Mouse (Mus musculus) midbrain, embryonic 16.5 days (tissue): Measurements from ENCODE around the gene Slc12a8. TPM values are rescaled to one million over a fixed set of nuclear protein-coding genes. Genes with fewer than 3 reads are reported as not detected.

ENCODE experiments used
- ATAC-seq: fragments of 200-750 bp; cut with Nextera tagmentation; 2 replicates; pipeline ENCODE4 v1.8.0; 2017; ENCODE audit warnings: moderate TSS enrichment
- H3K27ac ChIP-seq: fragments of 300-500 bp; sonication (generic); 2 replicates; pipeline ENCODE4 v1.5.1; 2014; ENCODE audit warnings: mild to moderate bottlenecking, low read length, mixed read lengths
- H3K27me3 ChIP-seq: fragments of 300-500 bp; sonication (generic); 2 replicates; pipeline ENCODE4 v1.6.1; 2014; ENCODE audit warnings: low read depth, low read length, mixed read lengths; ENCODE audit not compliant: control insufficient read depth, insufficient read depth
- H3K36me3 ChIP-seq: fragments of 300-500 bp; sonication (generic); 2 replicates; pipeline ENCODE4 v1.6.1; 2014; ENCODE audit warnings: mild to moderate bottlenecking, low read length, moderate library complexity, mixed read lengths; ENCODE audit not compliant: control insufficient read depth, insufficient read depth
- H3K4me1 ChIP-seq: fragments of 300-500 bp; sonication (generic); 2 replicates; pipeline ENCODE4 v1.6.1; 2014; ENCODE audit warnings: mild to moderate bottlenecking, low read length, mixed read lengths; ENCODE audit not compliant: control insufficient read depth, insufficient read depth
- H3K4me2 ChIP-seq: fragments of 300-500 bp; sonication (generic); 2 replicates; pipeline ENCODE4 v1.6.1; 2014; ENCODE audit warnings: mild to moderate bottlenecking, low read length, mixed read lengths
- H3K4me3 ChIP-seq: fragments of 300-500 bp; sonication (generic); 2 replicates; pipeline ENCODE4 v1.5.1; 2014; ENCODE audit warnings: low read depth, mild to moderate bottlenecking, low read length, moderate library complexity, mixed read lengths
- H3K9ac ChIP-seq: fragments of 300-500 bp; sonication (generic); 2 replicates; pipeline ENCODE4 v1.6.1; 2014; ENCODE audit warnings: low read depth, low read length, mixed read lengths
- H3K9me3 ChIP-seq: fragments of 300-500 bp; sonication (generic); replicated peaks from 2 replicates; pipeline ENCODE4 v1.6.1; 2014; ENCODE audit warnings: mild to moderate bottlenecking, low read length, mixed read lengths; ENCODE audit not compliant: control insufficient read depth, poor library complexity, severe bottlenecking
- WGBS: fragments of 180-500 bp; shearing (Covaris S2); extraction: QIAGEN DNeasy Blood & Tissue Kit; methylation state at CpG from one replicate; pipeline ENCODE4 v1.1.7; 2014; 5-methylcytosine and 5-hydroxymethylcytosine counted together
- polyA plus RNA-seq: library from polyadenylated mRNA; unstranded; fragments of >200 nt; fragmentation: Nextera tagmentation; extraction: Ambion mirVana; gene quantifications from 2 replicates; pipeline ENCODE4 v1.2.1, GENCODE M21; 2015

Slc12a8 gene
- polyA plus RNA-seq, 1 experiment from 2014 or later, result 1.1 TPM

DNA sequence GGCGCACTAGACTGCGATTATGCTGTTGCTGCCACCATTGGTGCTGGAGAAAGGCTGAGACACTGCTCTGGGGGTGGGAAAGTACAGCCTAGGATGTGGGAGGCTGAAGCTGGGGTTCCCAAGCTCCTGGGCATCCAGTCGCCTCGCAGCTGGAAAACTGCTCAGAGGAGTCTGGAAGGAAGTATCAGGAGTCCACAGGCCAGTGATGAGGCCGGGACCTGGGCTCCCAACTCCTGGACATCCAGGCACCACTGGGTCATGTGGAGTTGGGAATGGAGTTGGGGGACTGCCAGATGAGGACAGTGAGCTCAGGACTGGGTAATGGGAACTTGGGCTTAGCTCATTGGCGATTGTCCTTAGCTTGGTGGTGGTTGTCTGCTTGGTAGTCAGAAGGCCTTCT lies 136.0 kb downstream of the Slc12a8 start:
- H3K9ac ChIP-seq, result no peak overlapping the region
- WGBS, result 93% methylated on average over 6 of the region's 6 CpGs
- H3K27me3 ChIP-seq, result no peaks in the 10 kb centered on the region
- no peaks in the 10 kb centered on the region for H3K36me3 ChIP-seq
- H3K4me2 ChIP-seq, result no peak overlapping the region
- ATAC-seq, result no peak
- peaks cover 7% of the 10 kb centered on the region; the same call in 1 of the 2 replicates for H3K9me3 ChIP-seq
- H3K4me1 ChIP-seq, result no peaks in the 10 kb centered on the region
- H3K4me3 ChIP-seq, result no peak overlapping the region
- H3K27ac ChIP-seq, result no peak overlapping the region

GRCm38 (mm10) chr16:33655443-33655842 lies 138.3 kb downstream of the Slc12a8 start:
- Histone ChIP-seq H3K36me3 (no peaks in the 10 kb centered on the region), H3K4me3 (no peak overlapping the region), H3K9ac (no peak overlapping the region), H3K9me3 (peaks cover 4% of the 10 kb centered on the region; the same call in 1 of the 2 replicates), H3K27me3 (no peaks in the 10 kb centered on the region), H3K27ac (no peak overlapping the region), H3K4me2 (no peak overlapping the region), H3K4me1 (no peaks in the 10 kb centered on the region)
- WGBS, result 100% methylated on average over 3 of the region's 3 CpGs
- ATAC-seq, result no peak

- no peak overlapping the region for H3K4me2 ChIP-seq
- WGBS, result 92% methylated on average over 3 of the region's 3 CpGs
- no peak overlapping the region for H3K4me3 ChIP-seq
- H3K9me3 ChIP-seq, result no peaks in the 10 kb centered on the region
- no peaks in the 10 kb centered on the region for H3K4me1 ChIP-seq
- no peak overlapping the region for H3K9ac ChIP-seq
- ATAC-seq, result no peak
- no peaks in the 10 kb centered on the region for H3K36me3 ChIP-seq
- no peak overlapping the region for H3K27ac ChIP-seq
- H3K27me3 ChIP-seq, result no peaks in the 10 kb centered on the region
Measured at GRCm38 (mm10) chr16:33657191-33657590, 140.1 kb downstream of the Slc12a8 start.

DNA sequence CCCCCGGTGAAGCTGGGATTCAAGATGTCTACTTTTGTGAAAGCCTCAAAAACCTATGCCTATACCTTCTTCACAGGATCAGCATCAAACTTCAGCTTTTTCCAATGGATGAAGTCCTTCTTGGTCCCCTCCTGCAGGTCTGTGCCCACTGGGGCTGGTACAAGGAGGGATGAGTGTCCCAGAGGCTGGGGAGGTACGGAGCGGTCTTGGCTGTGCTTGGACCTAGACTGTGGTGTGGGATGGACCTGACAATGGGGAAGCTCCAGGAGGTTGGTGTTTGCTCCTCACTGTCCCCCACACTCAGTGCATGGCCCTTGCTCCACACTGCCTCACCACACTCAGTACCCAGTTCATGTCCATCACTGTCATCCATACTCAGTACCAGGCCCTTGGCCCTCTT lies 141.0 kb downstream of the Slc12a8 start:
- no peaks in the 10 kb centered on the region for H3K4me1 ChIP-seq
- H3K27me3 ChIP-seq, result no peaks in the 10 kb centered on the region
- no peak overlapping the region for H3K4me3 ChIP-seq
- H3K9ac ChIP-seq, result no peak overlapping the region
- H3K9me3 ChIP-seq, result no peaks in the 10 kb centered on the region
- H3K4me2 ChIP-seq, result no peak overlapping the region
- no peak for ATAC-seq
- H3K36me3 ChIP-seq, result no peaks in the 10 kb centered on the region
- H3K27ac ChIP-seq, result no peak overlapping the region
- WGBS, result 100% methylated on average over 3 of the region's 3 CpGs

GRCm38 (mm10) chr16:33659521-33659920 lies 142.4 kb downstream of the Slc12a8 start:
- no peak overlapping the region for H3K4me3 ChIP-seq
- no peaks in the 10 kb centered on the region for H3K27me3 ChIP-seq
- H3K36me3 ChIP-seq, result no peaks in the 10 kb centered on the region
- H3K9me3 ChIP-seq, result no peaks in the 10 kb centered on the region
- 94% methylated on average over 5 of the region's 5 CpGs for WGBS
- no peak overlapping the region for H3K4me2 ChIP-seq
- no peaks in the 10 kb centered on the region for H3K4me1 ChIP-seq
- H3K27ac ChIP-seq, result no peak overlapping the region
- ATAC-seq, result no peak
- H3K9ac ChIP-seq, result no peak overlapping the region

DNA sequence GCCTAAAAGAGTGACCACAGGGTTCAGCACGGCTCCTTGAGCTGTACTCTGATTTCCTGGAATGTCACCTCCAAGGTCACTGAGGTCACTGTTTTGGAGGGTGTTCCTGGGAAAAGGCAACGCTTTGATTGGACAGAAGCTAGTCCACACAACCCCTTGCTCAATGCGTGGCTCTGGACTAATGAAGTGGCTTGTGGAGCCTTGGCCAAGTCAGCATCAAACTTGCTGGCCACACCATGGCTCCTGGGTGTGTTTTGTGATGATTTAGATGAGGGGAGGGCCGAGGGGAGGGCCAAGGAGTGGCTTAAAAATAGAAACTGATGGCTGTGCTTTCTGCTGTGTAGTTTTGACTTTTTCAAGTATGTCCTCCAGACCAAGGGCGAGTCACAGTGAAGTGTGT lies 143.0 kb downstream of the Slc12a8 start:
- Histone ChIP-seq H3K4me1 (no peaks in the 10 kb centered on the region), H3K4me3 (no peak overlapping the region), H3K9ac (no peak overlapping the region), H3K36me3 (no peaks in the 10 kb centered on the region), H3K27ac (no peak overlapping the region), H3K9me3 (no peaks in the 10 kb centered on the region), H3K27me3 (no peaks in the 10 kb centered on the region), H3K4me2 (no peak overlapping the region)
- no peak for ATAC-seq
- WGBS, result 70% methylated on average over 5 of the region's 5 CpGs

DNA sequence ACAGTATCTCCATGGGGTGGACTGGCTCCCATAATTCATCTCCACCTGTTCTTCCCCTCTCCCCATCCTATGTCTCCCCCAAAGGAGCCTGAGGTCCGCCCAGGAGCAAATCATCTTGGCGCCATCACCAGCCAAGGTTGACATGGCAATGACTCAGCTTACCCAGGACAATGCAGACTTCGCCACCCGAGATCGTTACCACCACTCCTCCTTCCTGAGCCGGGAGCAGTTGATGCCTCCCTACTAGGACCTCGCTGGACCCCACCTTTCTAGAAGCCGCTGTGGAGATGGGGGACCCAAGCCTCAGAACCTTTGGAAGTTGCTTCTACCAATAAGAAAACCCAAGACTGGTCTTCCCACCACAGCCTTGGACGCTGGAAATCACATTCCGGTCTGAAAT lies 145.7 kb downstream of the Slc12a8 start:
- H3K4me2 ChIP-seq, result no peak overlapping the region
- H3K9me3 ChIP-seq, result no peaks in the 10 kb centered on the region
- no peak overlapping the region for H3K9ac ChIP-seq
- no peaks in the 10 kb centered on the region for H3K36me3 ChIP-seq
- WGBS, result 94% methylated on average over 10 of the region's 10 CpGs
- no peaks in the 10 kb centered on the region for H3K4me1 ChIP-seq
- H3K27ac ChIP-seq, result no peak overlapping the region
- ATAC-seq, result no peak
- no peak overlapping the region for H3K4me3 ChIP-seq
- no peaks in the 10 kb centered on the region for H3K27me3 ChIP-seq

GRCm38 (mm10) chr16:33666226-33666625 lies 149.1 kb downstream of the Slc12a8 start:
- no peak for ATAC-seq
- Histone ChIP-seq H3K27ac (no peak overlapping the region), H3K4me3 (no peak overlapping the region), H3K4me1 (no peaks in the 10 kb centered on the region), H3K4me2 (no peak overlapping the region), H3K9me3 (no peaks in the 10 kb centered on the region), H3K36me3 (no peaks in the 10 kb centered on the region), H3K27me3 (no peaks in the 10 kb centered on the region), H3K9ac (no peak overlapping the region)
- WGBS, result 89% methylated on average over 6 of the region's 6 CpGs

DNA sequence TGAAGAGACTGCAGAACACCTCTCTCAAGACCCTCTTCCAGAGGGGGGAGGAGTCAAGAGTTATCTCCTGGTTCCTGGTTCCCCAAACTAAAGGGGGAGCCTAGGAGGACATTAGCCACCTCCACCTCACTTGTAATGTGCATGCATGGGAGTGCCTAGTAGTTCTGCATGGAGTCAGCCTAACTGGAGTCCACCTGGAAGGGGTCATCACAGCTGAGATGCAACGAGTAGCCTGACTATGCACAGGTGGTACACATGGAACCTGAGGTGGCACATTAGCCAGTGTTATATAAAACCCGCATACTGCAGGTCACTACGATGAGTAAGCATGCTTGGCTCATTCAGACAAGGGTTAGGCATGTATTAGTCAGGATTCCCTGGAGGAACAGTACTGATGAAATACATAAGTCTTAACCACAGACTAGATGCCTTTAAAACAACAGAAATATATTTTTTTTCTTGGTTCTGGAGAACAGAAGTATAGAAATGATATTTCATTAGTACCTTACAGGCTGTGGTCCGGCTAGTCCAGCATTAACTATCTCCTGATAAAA lies 149.9 kb downstream of the Slc12a8 start:
- no peaks in the 10 kb centered on the region for H3K36me3 ChIP-seq
- no peak overlapping the region for H3K4me3 ChIP-seq
- ATAC-seq, result no peak
- H3K27ac ChIP-seq, result no peak overlapping the region
- no peaks in the 10 kb centered on the region for H3K27me3 ChIP-seq
- 92% methylated on average over 4 of the region's 4 CpGs for WGBS
- H3K9ac ChIP-seq, result no peak overlapping the region
- H3K9me3 ChIP-seq, result no peaks in the 10 kb centered on the region
- H3K4me1 ChIP-seq, result no peaks in the 10 kb centered on the region
- H3K4me2 ChIP-seq, result no peak overlapping the region
